Mouse (Mus musculus) erythroblast, adult 5-6 weeks (primary cell): ENCODE measurements around the gene Gm10337. TPM values are rescaled to one million over a fixed set of nuclear protein-coding genes. Genes with fewer than 3 reads are reported as not detected.

ENCODE experiments used
- ATAC-seq: replicated peaks from 2 replicates; pipeline ENCODE4 v1.8.0; 2016; ENCODE audit warnings: moderate number of reproducible peaks, mild to moderate bottlenecking, moderate TSS enrichment, inconsistent platforms; ENCODE audit not compliant: poor library complexity, low FRiP score, severe bottlenecking
- total RNA-seq, 2 experiments: library from RNA; stranded (forward) in 1 of 2; stranded (reverse) in 1 of 2; fragments of 150-400 nt in 1 of 2; fragments of 200-764, 138-1000 nt in 1 of 2; gene quantifications; 2 replicates each; pipeline versions ENCODE4 v1.2.3 to v1.2.4; 2015 to 2017; ENCODE audit warnings: low replicate concordance in 2 of 2

Gm10337 gene
- total RNA-seq, 2 experiments from 2014 or later: not detected

DNA sequence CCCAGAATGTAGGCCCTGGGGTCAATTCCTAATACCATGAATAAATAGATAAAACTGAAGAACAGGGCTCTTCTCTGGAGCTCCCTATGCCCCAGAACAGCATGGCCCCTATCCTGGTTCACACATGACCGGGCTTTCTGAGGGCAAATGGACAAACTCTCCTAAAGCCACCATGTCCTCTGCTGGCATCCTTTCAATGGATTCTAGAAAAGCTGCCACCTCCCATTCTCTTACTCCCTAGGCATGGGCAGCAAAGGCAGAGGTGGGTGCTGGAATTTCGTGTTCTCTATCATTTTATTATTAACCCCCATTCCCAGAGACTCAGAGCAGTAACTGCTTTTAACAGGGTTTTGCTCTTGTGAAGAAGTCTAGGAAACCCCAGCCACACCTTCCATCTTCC lies 11.7 kb downstream of the Gm10337 start:
- no peak for ATAC-seq

DNA sequence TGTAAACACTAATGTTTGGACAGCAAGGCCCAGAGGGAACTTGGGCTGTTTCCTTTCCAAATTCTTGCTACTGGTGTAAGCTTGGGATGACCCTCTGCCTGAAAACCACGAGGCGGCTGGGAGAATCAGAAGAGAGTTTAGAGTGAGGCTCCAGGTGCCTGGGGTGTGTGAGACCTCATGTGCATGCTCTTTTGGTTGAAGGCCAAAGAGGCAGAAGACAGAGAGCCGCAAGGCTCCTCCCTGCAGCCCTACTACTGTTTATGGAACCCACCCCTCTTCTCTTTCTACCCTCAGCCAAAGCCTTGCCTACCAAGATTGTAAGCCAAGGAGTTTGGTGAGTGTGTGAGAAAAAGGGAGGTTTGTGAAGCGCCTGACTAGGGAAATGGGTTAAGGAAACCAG lies 12.3 kb downstream of the Gm10337 start:
- ATAC-seq: no peak

GRCm38 (mm10) chr15:102516293-102516692 lies 12.8 kb downstream of the Gm10337 start:
- no peak for ATAC-seq

DNA sequence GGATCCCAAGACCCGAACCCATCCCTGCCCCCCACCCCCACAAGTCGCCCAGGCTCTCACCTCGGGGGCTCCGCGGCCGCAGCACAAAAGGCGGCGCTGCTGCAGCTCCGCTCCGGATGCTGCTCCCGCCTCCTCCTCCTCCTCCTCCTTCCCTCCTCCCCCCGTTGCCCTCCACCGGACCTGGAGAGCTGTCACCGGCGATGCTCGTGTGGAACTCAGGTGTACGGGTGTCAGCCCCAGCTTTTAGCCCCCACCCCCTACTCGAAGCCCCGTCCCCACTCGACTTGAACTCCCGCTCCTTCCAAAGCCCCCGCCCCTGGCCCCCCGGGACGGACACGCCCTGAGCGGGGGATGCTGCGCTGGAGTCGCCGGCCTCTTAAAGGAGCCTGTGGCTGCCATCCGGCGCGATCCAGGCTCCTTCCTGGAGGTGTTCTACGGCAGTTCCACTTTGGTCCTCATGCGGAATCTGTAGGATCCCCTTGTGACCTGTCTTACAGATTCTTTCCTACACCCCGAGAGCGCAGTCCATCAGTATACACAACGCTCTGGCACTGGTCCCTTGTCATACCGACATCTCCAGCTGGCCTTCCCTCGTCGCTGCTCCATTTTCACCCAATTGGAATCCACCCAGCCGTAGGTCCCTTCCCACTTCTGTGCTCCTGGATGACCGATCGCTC lies 13.3 kb downstream of the Gm10337 start, which contains the start of gene Map3k12:
Gene Map3k12 (minus strand): TSS at position 337 of the 677 bp plus-strand sequence.
- peak; percentile 15; the same call in 1 of the 2 replicates for ATAC-seq

DNA sequence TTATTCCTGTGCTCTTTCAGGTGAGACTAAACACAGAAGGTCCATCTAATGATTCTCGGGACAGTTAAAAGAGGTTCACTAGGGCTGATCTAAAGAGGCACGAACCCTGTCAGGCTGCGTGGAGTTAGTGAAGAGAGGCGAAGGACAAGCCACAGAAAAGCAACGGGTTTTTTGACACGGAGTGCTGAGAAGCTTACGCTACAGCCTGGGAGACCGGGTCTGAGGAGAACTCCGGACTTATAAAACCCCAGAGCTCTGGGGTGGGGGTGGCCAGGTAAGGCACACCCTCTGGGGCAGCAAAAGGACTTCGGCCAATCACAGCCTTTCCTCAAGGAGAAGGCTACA lies 14.1 kb downstream of the Gm10337 start:
- no peak for ATAC-seq

- ATAC-seq: peak; percentile 83
Measured at GRCm38 (mm10) chr15:102517976-102518858, 14.7 kb downstream of the Gm10337 start, which contains the start of gene Tarbp2. TSS of gene Tarbp2 (plus strand) at chr15:102518192.

DNA sequence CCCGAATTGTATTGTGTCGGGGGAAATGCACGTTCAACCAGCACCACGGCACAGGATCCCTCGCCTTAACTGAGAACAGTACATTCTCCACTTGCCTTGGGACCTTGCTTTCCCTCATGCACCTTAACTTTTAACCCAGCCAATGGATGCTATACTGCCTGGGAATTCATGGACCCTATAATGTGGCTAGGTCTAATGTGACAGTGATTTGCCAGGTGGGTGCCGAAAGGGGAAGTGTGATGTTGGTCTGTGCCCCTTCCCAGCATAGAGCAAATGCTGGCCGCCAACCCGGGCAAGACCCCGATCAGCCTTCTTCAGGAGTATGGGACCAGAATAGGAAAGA lies 15.3 kb downstream of the Gm10337 start:
- no peak; the same call in 1 of the 2 replicates for ATAC-seq

DNA sequence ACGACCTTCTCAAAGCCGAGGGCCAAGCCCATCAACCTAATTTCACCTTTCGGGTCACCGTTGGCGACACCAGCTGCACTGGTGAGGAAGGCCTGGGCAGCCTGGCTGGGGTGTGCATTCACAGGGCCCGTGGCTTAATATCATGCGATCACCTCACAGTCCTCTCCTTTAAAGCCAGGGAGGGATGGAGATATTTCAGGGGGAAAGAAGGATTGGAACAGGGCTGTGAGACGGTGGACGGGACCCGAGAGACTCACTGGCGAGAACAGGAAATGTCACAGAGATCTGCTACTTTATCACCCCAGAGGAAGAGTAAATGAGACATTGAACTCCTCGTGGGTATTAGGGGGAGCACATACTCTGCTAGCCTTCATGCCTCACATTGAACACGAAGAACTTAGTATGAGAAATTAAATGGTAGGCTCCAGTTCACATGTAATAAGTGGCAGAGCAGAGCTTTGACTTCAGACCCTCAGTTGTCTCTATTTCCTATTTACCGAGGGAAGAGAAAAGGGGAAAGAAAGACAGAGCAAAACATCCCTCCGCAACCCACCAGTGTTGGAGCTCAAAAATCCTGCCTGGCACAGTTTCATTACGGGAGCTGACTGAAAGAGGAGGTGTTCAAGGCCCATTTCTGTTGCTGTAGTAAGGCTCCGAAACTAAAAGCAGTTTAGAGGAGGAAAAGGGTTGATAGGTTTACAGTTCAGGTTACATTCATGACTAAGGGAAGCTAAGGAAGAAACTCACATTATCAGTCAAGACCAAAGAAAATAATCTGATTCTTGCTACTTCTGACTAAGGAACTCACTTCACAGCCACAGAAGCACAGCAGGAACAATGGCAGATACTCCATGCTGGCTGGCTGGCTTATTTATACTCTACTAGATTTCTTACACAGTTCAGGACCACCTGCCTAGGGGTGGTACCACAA lies 16.0 kb downstream of the Gm10337 start:
- no peak for ATAC-seq

- ATAC-seq: no peak
Measured at GRCm38 (mm10) chr15:102520416-102520815, 16.9 kb downstream of the Gm10337 start.

GRCm38 (mm10) chr15:102521480-102521879 lies 18.0 kb downstream of the Gm10337 start:
- ATAC-seq: no peak

DNA sequence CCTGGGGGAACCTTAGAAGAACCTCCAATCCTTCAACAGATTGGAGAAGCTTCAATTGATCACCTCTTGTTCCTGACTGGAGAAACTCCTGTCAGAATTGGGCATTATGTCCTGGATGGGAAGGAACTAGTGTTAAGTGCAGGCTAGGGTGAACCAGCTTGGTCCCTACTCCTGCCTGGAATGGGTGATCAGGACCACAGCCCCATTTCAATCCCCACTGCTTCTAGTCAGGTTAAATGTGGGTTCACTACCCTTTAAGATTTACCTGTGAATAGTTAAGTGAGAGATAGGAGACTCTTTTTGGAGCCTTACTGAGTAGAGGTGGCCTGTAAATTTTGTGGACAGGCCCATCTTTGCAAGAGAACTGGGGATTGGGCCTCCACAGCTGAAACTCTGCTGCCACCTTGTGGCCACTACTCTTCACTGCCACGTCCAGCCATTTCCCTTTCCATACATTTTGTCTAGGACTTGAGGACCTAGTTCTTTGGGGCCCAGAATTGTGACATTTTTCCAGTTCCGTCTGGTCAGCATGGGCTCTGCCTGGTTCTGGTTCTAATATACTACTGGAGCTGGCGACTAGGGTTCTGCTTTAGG lies 21.5 kb downstream of the Gm10337 start, which contains the start of gene Npff:
Gene Npff (minus strand): TSS at position 51 of the 594 bp plus-strand sequence.
- peak; percentile 76 for ATAC-seq

DNA sequence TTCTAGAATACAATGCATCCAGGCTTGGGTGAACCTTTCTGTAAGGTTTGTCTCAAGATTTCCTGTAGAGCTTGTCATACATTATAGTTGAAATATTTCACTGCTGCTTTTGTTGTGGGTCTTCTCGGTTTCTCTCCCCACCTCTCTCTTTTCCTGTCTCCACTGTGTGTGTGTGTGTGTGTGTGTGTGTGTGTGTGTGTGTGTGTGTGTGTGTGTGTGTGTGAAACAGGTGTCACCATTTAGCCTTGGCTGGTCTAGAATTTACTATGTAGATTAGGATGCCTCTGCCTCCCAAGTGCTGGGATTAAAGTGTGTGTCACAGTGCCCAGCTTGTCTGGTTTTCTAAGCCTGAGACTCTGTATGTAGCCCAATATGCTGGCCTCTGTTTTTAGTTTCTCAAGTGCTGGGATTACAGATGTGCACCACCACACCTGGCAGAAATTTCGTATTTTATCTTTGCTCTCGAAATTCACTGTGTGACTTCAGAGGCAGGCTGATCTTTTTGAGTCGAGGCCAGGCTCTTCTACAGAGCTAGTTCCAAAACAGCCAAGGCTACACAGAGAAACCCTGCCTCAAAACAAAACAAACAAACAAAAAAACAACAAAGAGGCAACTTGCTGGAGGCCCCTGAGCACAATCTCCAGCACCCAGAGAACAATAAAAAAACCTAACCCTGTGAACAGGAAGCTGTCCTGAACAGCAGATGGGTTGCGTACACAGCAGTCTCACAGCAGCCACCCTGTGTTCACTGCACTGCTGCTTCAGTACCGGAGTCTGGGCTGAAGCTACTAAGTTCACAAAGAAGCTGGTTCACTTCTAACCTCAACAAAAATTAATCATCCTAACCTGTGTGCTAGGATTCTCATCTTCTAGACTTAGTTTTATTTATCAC lies 22.8 kb downstream of the Gm10337 start:
- ATAC-seq: no peak

DNA sequence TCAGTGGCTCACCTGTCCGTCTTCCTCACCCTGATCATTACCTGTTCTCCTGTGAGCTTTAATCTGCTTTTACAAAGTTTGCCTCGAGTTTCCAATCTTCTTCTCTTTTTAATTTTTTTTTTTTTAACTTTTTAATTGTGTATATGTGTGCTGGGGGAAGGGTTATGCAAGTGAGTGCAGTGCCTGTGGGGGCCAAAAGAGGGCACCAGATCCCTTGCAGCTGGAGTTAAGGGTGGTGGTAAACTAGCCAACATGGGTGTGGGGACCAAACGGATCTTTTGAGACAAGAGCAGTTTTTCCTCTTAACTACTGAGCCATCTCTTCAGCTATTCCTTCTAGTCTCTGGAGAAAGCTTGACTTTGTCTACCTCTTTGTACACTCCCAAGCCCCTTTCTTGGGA lies 24.4 kb downstream of the Gm10337 start:
- no peak for ATAC-seq

DNA sequence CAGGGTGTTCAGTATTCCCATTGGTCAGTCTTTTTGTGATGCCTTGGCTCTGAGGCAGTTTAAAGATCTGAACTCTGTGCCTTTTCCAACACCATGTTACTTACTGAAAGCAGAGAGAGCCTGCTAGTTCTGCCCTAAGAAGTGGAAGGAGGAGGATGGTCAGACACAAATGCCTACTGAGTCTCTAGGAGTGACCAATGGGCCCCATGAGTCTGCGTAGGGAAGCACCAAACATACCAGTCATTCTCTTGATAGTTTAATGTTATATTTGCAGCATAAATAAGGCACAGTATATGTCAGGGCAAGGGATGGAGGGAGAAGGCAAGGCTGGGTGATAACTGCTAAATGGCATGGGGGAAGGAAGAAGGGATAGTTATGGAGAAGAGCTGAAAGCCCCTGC lies 24.9 kb downstream of the Gm10337 start:
- no peak for ATAC-seq

GRCm38 (mm10) chr15:102530566-102530965 lies 27.0 kb downstream of the Gm10337 start:
- ATAC-seq: no peak

DNA sequence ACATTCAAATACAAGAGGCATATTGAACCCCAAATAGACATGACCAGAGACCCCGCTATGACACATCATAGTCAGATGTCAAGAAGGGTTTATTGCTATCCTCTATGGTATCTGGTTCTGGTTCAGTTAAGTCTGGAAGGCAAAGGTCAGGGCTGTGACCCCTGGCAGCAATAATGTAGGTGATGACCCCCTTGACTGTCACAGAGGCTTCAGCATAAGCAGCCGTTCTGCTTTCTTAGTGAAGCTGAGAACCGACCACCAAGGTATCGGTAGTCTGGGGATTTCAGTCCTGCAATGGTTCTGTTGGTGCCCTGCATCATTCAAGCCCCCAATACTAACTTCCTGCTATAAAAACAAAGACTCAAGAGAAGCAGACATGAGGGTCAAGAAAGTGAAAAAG lies 28.1 kb downstream of the Gm10337 start:
- no peak for ATAC-seq

- no peak for ATAC-seq
Measured at GRCm38 (mm10) chr15:102532106-102532900, 28.8 kb downstream of the Gm10337 start.

GRCm38 (mm10) chr15:102533926-102534325 lies 30.4 kb downstream of the Gm10337 start:
- no peak for ATAC-seq
